Mouse (Mus musculus) kidney, postnatal 0 days (tissue): ENCODE measurements around the gene Slc24a3. TPM values are rescaled to one million over a fixed set of nuclear protein-coding genes. Genes with fewer than 3 reads are reported as not detected.

Experiments used
- ATAC-seq: fragments of 200-750 bp; cut with Nextera tagmentation; replicated peaks from 2 replicates; pipeline ENCODE4 v1.8.0; 2017; ENCODE audit warnings: low read depth, moderate number of reproducible peaks, moderate TSS enrichment, moderate library complexity; ENCODE audit not compliant: low FRiP score
- DNase-seq: peaks from one replicate; pipeline ENCODE4 v3.0.0-alpha.2; 2016; ENCODE audit warnings: low spot score
- H3K27ac ChIP-seq: fragments of 300-500 bp; sonication (generic); 2 replicates; pipeline ENCODE4 v1.5.1; 2014; ENCODE audit warnings: mild to moderate bottlenecking
- H3K27me3 ChIP-seq: fragments of 300-500 bp; sonication (generic); 2 replicates; pipeline ENCODE4 v1.6.1; 2014; ENCODE audit warnings: low read length, mixed read lengths; ENCODE audit not compliant: insufficient read depth
- H3K36me3 ChIP-seq: fragments of 300-500 bp; sonication (generic); 2 replicates; pipeline ENCODE4 v1.6.1; 2014; ENCODE audit warnings: low read length, mixed read lengths; ENCODE audit not compliant: insufficient read depth
- H3K4me1 ChIP-seq: fragments of 300-500 bp; sonication (generic); replicated peaks from 2 replicates; pipeline ENCODE4 v1.6.1; 2014; ENCODE audit warnings: antibody characterized with exemption, low read length, mixed read lengths; ENCODE audit not compliant: insufficient read depth
- H3K4me2 ChIP-seq: fragments of 300-500 bp; sonication (generic); 2 replicates; pipeline ENCODE4 v1.6.1; 2014; ENCODE audit warnings: mild to moderate bottlenecking, low read length, moderate library complexity, mixed read lengths
- H3K4me3 ChIP-seq: fragments of 300-500 bp; sonication (generic); replicated peaks from 2 replicates; pipeline ENCODE4 v1.5.1; 2014; ENCODE audit warnings: low read depth, low read length
- H3K9ac ChIP-seq: fragments of 300-500 bp; sonication (generic); 2 replicates; pipeline ENCODE4 v1.6.1; 2014; ENCODE audit warnings: low read depth, low read length
- H3K9me3 ChIP-seq: fragments of 300-500 bp; sonication (generic); replicated peaks from 2 replicates; pipeline ENCODE4 v1.6.1; 2016; ENCODE audit warnings: low read length, inconsistent platforms, mixed read lengths
- CTCF ChIP-seq: IDR thresholded peaks from 2 replicates; pipeline ENCODE4 v1.5.1; 2016; ENCODE audit warnings: antibody characterized with exemption, low read depth, mild to moderate bottlenecking, moderate library complexity
- WGBS: fragments of 180-500 bp; shearing (Covaris S2); extraction: QIAGEN DNeasy Blood & Tissue Kit; methylation state at CpG from one replicate; pipeline ENCODE4 v1.1.7; 2014; 5-methylcytosine and 5-hydroxymethylcytosine counted together
- polyA plus RNA-seq: library from polyadenylated mRNA; unstranded; fragments of >200 nt; fragmentation: Nextera tagmentation; extraction: Ambion mirVana; gene quantifications from 2 replicates; pipeline ENCODE4 v1.2.1, GENCODE M21; 2015

Gene Slc24a3
- polyA plus RNA-seq, 1 experiment from 2014 or later: 2.1 TPM

DNA sequence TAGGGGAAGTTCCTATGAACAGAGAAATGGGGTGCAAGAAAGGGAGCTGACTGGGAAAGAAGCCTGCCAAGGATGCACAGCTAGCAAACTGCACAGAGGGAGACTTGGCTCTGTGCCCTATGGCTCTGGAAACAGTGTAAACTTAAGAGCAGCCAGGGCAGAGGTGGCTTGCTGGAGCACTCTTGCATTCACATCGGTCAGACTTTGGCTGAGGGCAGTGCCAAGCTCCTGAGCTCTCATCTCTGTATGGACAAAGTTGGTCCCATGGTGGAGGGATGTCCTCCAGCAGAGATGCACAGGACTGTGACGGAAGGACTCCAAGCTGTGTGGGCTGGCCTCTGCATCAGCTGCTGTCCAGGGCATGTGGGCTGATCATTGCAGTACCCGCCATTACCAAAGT is 516.0 kb downstream of the Slc24a3 start:
- peaks cover 13% of the 10 kb centered on the region for H3K4me1 ChIP-seq

DNA sequence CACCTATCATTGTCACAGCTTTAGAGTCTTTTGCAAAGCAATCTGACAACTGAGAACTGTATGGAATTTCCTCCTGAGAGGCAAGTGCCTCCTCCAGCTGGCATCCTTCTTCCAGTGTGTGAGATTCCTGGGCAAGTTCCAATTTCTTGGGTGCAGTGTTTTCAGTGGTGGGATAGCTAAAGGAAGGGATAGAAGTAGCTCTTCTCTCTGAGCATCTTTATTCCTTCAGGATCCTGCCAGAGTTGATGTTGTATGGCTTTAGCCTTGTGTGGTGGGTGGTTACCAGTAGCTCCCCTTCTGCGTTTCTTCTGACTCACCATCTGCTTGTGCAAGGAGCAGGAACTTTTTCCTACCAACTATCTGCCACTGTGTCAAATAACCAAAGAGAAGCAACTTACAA is 516.6 kb downstream of the Slc24a3 start:
- Histone ChIP-seq H3K36me3 (no peaks in the 10 kb centered on the region), H3K9me3 (no peaks in the 10 kb centered on the region), H3K27me3 (no peaks in the 10 kb centered on the region), H3K9ac (no peak overlapping the region), H3K27ac (0 out of 2 replicates have a peak overlapping the region, but pooled peaks have one; percentile 52), H3K4me3 (no peak overlapping the region), H3K4me2 (no peak overlapping the region), H3K4me1 (peaks cover 13% of the 10 kb centered on the region)
- no peak for TF ChIP-seq CTCF
- WGBS: 82% methylated on average over 1 of the region's 1 CpGs
- no peak for ATAC-seq
- DNase-seq: no peak

More for the DNA sequence above, 516.0 kb downstream of the Slc24a3 start:
- Histone ChIP-seq H3K9ac (no peak overlapping the region), H3K27ac (peak overlapping the region; percentile 52; the same call in 1 of the 2 replicates), H3K4me2 (no peak overlapping the region), H3K27me3 (no peaks in the 10 kb centered on the region), H3K9me3 (no peaks in the 10 kb centered on the region), H3K4me3 (no peak overlapping the region), H3K36me3 (no peaks in the 10 kb centered on the region)
- ATAC-seq (peak; percentile 88), DNase-seq (peak; percentile 58)
- WGBS: 31% methylated on average over 3 of the region's 3 CpGs
- TF ChIP-seq CTCF: no peak

DNA sequence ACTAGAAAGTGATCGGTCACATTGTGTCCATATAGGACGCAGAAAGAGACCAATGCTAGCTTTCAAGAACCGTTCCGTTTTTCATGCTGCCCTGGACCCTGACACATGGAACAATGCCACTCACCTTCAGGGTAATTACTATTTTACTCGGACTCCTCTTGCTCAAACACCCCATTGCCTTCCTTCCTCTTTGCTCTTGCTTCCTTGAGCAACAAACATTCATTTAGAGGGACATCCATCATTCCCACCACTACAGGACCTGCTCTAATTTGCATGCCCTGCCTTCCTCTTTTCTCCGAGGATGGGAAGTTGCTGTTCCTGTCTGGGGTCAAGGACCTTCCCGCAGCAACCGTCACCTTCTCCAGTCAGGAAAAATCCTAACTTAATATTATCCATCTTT is 517.3 kb downstream of the Slc24a3 start:
- H3K27ac ChIP-seq: no peak overlapping the region
- no peak for TF ChIP-seq CTCF
- ATAC-seq (no peak), DNase-seq (no peak)
- H3K4me3 ChIP-seq: no peak overlapping the region
- H3K4me1 ChIP-seq: peaks cover 13% of the 10 kb centered on the region
- no peak overlapping the region for H3K9ac ChIP-seq
- no peaks in the 10 kb centered on the region for H3K9me3 ChIP-seq
- H3K27me3 ChIP-seq: no peaks in the 10 kb centered on the region
- WGBS: 68% methylated on average over 8 of the region's 8 CpGs
- H3K36me3 ChIP-seq: no peaks in the 10 kb centered on the region
- no peak overlapping the region for H3K4me2 ChIP-seq

DNA sequence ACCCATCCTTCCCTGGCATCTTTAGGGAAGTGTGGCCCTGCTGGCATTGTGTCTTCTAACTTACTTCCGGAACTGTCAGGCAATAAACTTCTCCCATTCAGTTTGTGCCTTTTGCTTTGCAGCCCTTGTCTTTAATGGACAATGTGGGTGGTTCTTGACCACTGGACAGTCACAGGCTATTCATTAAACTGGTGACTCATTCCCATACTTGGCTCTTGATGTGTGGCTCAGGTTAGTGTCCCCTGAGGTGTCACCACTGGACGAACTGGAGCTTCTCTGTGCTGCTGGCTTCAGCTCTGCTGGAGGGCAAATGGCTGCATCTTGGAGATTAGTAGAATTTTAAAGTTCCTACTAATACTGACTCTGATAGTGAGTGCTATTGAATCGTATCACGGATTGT is 518.5 kb downstream of the Slc24a3 start:
- WGBS: 71% methylated on average over 4 of the region's 4 CpGs
- H3K4me2 ChIP-seq: no peak overlapping the region
- H3K27ac ChIP-seq: no peak overlapping the region
- no peak for TF ChIP-seq CTCF
- no peak overlapping the region for H3K9ac ChIP-seq
- H3K27me3 ChIP-seq: no peaks in the 10 kb centered on the region
- DNase-seq (no peak), ATAC-seq (no peak)
- H3K4me1 ChIP-seq: peaks cover 13% of the 10 kb centered on the region
- H3K36me3 ChIP-seq: no peaks in the 10 kb centered on the region
- no peak overlapping the region for H3K4me3 ChIP-seq
- no peaks in the 10 kb centered on the region for H3K9me3 ChIP-seq

DNA sequence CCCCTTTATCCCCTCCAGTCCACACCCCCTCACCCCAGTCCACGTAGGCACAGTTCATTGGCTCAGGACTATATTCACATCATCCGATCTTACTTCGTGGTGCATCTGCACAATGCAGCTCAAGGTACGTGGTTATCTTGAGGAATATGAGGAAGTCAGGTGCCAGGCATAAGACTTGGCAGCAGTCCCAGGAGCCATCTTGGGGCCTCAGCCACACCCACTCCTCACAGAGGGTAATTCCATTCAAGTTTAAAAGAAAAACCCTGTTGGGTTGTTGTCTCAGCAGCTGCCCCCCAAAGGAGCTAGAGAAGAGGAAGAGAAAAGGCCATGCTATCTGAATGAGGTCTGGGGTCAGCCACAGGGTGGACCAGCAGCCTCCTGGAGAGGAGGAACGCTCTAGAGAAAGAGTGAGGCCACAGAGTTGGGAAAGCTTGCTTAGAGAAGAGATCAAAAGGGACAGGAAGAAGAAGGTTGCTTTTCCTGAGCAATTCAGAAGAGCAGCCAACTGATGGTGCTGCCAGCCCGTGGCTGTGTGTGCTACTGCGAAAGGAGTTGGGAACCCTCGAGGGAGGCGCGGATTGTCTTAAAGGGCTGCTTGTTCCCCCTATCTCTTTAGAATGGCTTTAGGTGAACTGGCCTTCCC is 523.9 kb downstream of the Slc24a3 start:
- Histone ChIP-seq H3K4me2 (no peak overlapping the region), H3K4me3 (no peak overlapping the region), H3K9me3 (no peaks in the 10 kb centered on the region), H3K4me1 (no peaks in the 10 kb centered on the region), H3K27me3 (no peaks in the 10 kb centered on the region), H3K36me3 (no peaks in the 10 kb centered on the region), H3K9ac (no peak overlapping the region), H3K27ac (no peak overlapping the region)
- no peak for TF ChIP-seq CTCF
- ATAC-seq: no peak
- 81% methylated on average over 10 of the region's 10 CpGs for WGBS
- no peak for DNase-seq
